Mouse (Mus musculus) kidney, postnatal 0 days (tissue): ENCODE measurements around the gene 1700093K21Rik. TPM values are rescaled to one million over a fixed set of nuclear protein-coding genes. Genes with fewer than 3 reads are reported as not detected.

Experiments used
- ATAC-seq: fragments of 200-750 bp; cut with Nextera tagmentation; replicated peaks from 2 replicates; pipeline ENCODE4 v1.8.0; 2017; ENCODE audit warnings: low read depth, moderate number of reproducible peaks, moderate TSS enrichment, moderate library complexity; ENCODE audit not compliant: low FRiP score
- DNase-seq: peaks from one replicate; pipeline ENCODE4 v3.0.0-alpha.2; 2016; ENCODE audit warnings: low spot score
- H3K27ac ChIP-seq: fragments of 300-500 bp; sonication (generic); 2 replicates; pipeline ENCODE4 v1.5.1; 2014; ENCODE audit warnings: mild to moderate bottlenecking
- H3K27me3 ChIP-seq: fragments of 300-500 bp; sonication (generic); 2 replicates; pipeline ENCODE4 v1.6.1; 2014; ENCODE audit warnings: low read length, mixed read lengths; ENCODE audit not compliant: insufficient read depth
- H3K36me3 ChIP-seq: fragments of 300-500 bp; sonication (generic); 2 replicates; pipeline ENCODE4 v1.6.1; 2014; ENCODE audit warnings: low read length, mixed read lengths; ENCODE audit not compliant: insufficient read depth
- H3K4me1 ChIP-seq: fragments of 300-500 bp; sonication (generic); replicated peaks from 2 replicates; pipeline ENCODE4 v1.6.1; 2014; ENCODE audit warnings: antibody characterized with exemption, low read length, mixed read lengths; ENCODE audit not compliant: insufficient read depth
- H3K4me2 ChIP-seq: fragments of 300-500 bp; sonication (generic); 2 replicates; pipeline ENCODE4 v1.6.1; 2014; ENCODE audit warnings: mild to moderate bottlenecking, low read length, moderate library complexity, mixed read lengths
- H3K4me3 ChIP-seq: fragments of 300-500 bp; sonication (generic); replicated peaks from 2 replicates; pipeline ENCODE4 v1.5.1; 2014; ENCODE audit warnings: low read depth, low read length
- H3K9ac ChIP-seq: fragments of 300-500 bp; sonication (generic); 2 replicates; pipeline ENCODE4 v1.6.1; 2014; ENCODE audit warnings: low read depth, low read length
- H3K9me3 ChIP-seq: fragments of 300-500 bp; sonication (generic); replicated peaks from 2 replicates; pipeline ENCODE4 v1.6.1; 2016; ENCODE audit warnings: low read length, inconsistent platforms, mixed read lengths
- CTCF ChIP-seq: IDR thresholded peaks from 2 replicates; pipeline ENCODE4 v1.5.1; 2016; ENCODE audit warnings: antibody characterized with exemption, low read depth, mild to moderate bottlenecking, moderate library complexity
- WGBS: fragments of 180-500 bp; shearing (Covaris S2); extraction: QIAGEN DNeasy Blood & Tissue Kit; methylation state at CpG from one replicate; pipeline ENCODE4 v1.1.7; 2014; 5-methylcytosine and 5-hydroxymethylcytosine counted together
- microRNA-seq: library from miRNA; unstranded; fragments of <30 nt; microRNA quantifications from one replicate; pipeline ENCODE4, GENCODE M21; 2016
- polyA plus RNA-seq: library from polyadenylated mRNA; unstranded; fragments of >200 nt; fragmentation: Nextera tagmentation; extraction: Ambion mirVana; gene quantifications from 2 replicates; pipeline ENCODE4 v1.2.1, GENCODE M21; 2015

The 1700093K21Rik gene
- polyA plus RNA-seq, 1 experiment from 2014 or later, result not detected

DNA sequence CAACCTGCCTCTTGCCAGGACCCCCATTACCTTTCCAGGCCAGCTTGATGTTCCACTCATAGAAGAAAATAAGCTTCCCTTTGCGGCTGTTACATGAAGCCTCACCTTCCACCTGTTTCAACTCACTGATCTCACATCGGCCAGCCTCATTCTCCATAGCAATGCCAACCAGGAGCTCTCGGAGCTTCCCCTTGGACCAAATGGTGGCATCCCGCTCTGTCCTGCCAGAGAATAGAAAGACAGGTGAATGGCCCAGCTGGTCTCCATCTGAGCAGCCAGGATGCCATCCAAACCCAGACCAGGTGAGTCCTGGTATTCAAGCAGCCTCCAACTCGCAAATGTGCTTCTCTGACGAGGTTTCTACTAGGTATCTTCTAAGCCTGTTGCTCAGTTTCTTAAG lies 24.3 kb downstream of the 1700093K21Rik start:
- peak overlapping the region; percentile 73 for H3K4me2 ChIP-seq
- peak overlapping the region; percentile 88 for H3K9ac ChIP-seq
- H3K4me1 ChIP-seq, result peaks cover 14% of the 10 kb centered on the region
- no peaks in the 10 kb centered on the region for H3K9me3 ChIP-seq
- DNase-seq (no peak), ATAC-seq (no peak)
- H3K4me3 ChIP-seq, result peak overlapping the region; percentile 81
- H3K36me3 ChIP-seq, result peaks cover 17% of the 10 kb centered on the region
- H3K27me3 ChIP-seq, result no peaks in the 10 kb centered on the region
- no peak for TF ChIP-seq CTCF
- no peak overlapping the region for H3K27ac ChIP-seq
- WGBS, result 29% methylated on average over 6 of the region's 6 CpGs

- Histone ChIP-seq H3K36me3 (peaks cover 32% of the 10 kb centered on the region), H3K4me1 (peaks cover 14% of the 10 kb centered on the region)
- ATAC-seq, result no peak
Observed at GRCm38 (mm10) chr11:23495231-23495630, 25.7 kb downstream of the 1700093K21Rik start.

GRCm38 (mm10) chr11:23492048-23492790 lies 28.7 kb downstream of the 1700093K21Rik start:
- Histone ChIP-seq H3K4me3 (no peak overlapping the region), H3K27ac (no peak overlapping the region), H3K4me1 (peaks cover 14% of the 10 kb centered on the region), H3K27me3 (no peaks in the 10 kb centered on the region), H3K9ac (no peak overlapping the region), H3K36me3 (peaks cover 58% of the 10 kb centered on the region), H3K9me3 (no peaks in the 10 kb centered on the region), H3K4me2 (no peak overlapping the region)
- ATAC-seq, result no peak
- WGBS, result 89% methylated on average over 4 of the region's 4 CpGs
- TF ChIP-seq CTCF, result no peak
- no peak for DNase-seq

More at GRCm38 (mm10) chr11:23495231-23495630, 25.7 kb downstream of the 1700093K21Rik start:
- no peak for DNase-seq
- no peak overlapping the region for H3K4me3 ChIP-seq
- no peak for TF ChIP-seq CTCF
- H3K9me3 ChIP-seq, result no peaks in the 10 kb centered on the region
- H3K27me3 ChIP-seq, result no peaks in the 10 kb centered on the region
- WGBS, result 72% methylated on average over 6 of the region's 6 CpGs
- H3K4me2 ChIP-seq, result no peak overlapping the region
- H3K27ac ChIP-seq, result no peak overlapping the region
- no peak overlapping the region for H3K9ac ChIP-seq

DNA sequence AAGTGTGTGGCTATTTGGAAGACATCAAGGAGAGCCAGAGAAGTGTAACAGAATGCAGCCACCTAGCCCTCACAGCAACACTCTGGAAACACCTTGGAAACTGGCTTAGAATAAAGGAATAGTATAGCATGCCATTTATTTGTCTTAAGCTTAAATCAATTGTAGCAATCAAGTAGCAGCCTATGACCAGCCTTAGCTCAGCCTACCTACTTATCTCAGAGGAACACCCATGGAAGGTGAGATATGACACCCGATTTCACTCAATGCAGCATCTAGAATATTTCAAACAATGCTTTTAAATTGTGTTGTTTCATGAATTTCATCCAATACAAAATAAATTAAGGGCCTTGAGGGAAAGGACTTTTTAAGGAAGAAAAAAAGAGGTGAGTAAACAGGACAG lies 31.0 kb downstream of the 1700093K21Rik start:
- ATAC-seq, result no peak
- H3K4me1 ChIP-seq, result no peaks in the 10 kb centered on the region
- no peak overlapping the region for H3K9ac ChIP-seq
- peaks cover 67% of the 10 kb centered on the region for H3K36me3 ChIP-seq
- H3K27me3 ChIP-seq, result no peaks in the 10 kb centered on the region
- no peak overlapping the region for H3K4me2 ChIP-seq
- WGBS, result 95% methylated on average over 1 of the region's 1 CpGs
- DNase-seq, result no peak
- no peak overlapping the region for H3K27ac ChIP-seq
- H3K9me3 ChIP-seq, result no peaks in the 10 kb centered on the region
- no peak for TF ChIP-seq CTCF
- H3K4me3 ChIP-seq, result no peak overlapping the region

Small RNA genes within 50 kb of the gene (microRNA-seq; reads per million reads assigned to microRNA genes)
- not detected for gene Gm47279

Other genes with a start within 250 kb of the 1700093K21Rik start
- 22.5 and 24.5 TPM in 2 replicates for gene Usp34, start 214.3 kb downstream of the 1700093K21Rik start, polyA plus RNA-seq
- 37.0 and 47.0 TPM in 2 replicates for gene Ahsa2, start 23.1 kb downstream of the 1700093K21Rik start, polyA plus RNA-seq
- gene 0610010F05Rik, start 112.5 kb upstream of the 1700093K21Rik start, polyA plus RNA-seq, result 22.5 and 23.7 TPM in 2 replicates
- 19.3 and 20.2 TPM in 2 replicates for gene Pus10, start 144.5 kb upstream of the 1700093K21Rik start, polyA plus RNA-seq
- gene Pex13, start 144.8 kb upstream of the 1700093K21Rik start, polyA plus RNA-seq, result 32.4 and 32.9 TPM in 2 replicates
- 0.54 TPM in 2 replicates for gene Rel, start 249.8 kb upstream of the 1700093K21Rik start, polyA plus RNA-seq